Comparison of ENCODE assay signal across 8 mouse cellular contexts in the genomic region with DNA sequence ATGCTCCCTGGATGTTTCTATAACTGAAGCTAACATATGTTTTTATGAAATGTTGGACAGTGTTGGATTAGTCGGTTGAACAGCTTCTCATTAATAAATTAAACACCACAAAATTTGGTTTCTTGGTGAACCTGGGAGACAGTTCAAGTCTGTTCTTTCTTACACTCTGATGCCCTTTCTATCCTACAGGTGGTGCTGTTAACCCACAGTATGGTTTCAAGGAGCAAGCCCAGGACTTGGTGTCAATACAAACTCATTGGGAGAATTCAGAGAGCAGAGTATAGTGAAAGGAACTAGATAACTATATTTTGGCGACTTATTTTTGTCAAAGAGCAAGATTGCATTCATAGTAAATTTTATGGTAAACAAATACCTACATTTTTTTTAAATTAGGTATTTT.
A peak's percentile ranks its signal among the peaks of the same experiment; 100 is the strongest.
DNase-seq lines count a peak whose midpoint lies in the region; ATAC-seq and TF ChIP-seq lines count a peak whose summit lies in the region.

No protein-coding gene starts in this region.

- peak; percentile 57 for TF ChIP-seq CTCF in left cerebral cortex, adult 2 months (IDR thresholded peaks at IDR 0.05)

- H3K27ac ChIP-seq in left cerebral cortex, adult 2 months: no peak overlapping the region
- H3K27ac ChIP-seq in forebrain, embryonic 16.5 days (ENCODE audit: low read length): no peak overlapping the region
- no peak overlapping the region for H3K27ac ChIP-seq in neural tube, embryonic 15.5 days (replicated peaks)

- no peaks in the 10 kb centered on the region for H3K9me3 ChIP-seq in forebrain, embryonic 16.5 days (ENCODE audit: control insufficient read depth, low read length)
- H3K9me3 ChIP-seq in neural tube, embryonic 15.5 days (replicated peaks): no peaks in the 10 kb centered on the region

- DNase-seq in left cerebral cortex, adult 2 months (ENCODE audit: extremely low spot score in 1 of 2, low spot score in 2 of 2): no peak
- DNase-seq in left cerebral cortex, adult 8-10 months (ENCODE audit: low spot score in 2 of 2): no peak
- DNase-seq in R1 (ENCODE audit: low read depth, low spot score): peak; percentile 62
- DNase-seq in B cell, adult 2 months: no peak
- DNase-seq in frontal cortex, postnatal 10 days (ENCODE audit: low spot score in 2 of 2): no peak
- no peak for DNase-seq in urinary bladder, postnatal 36 days (ENCODE audit: low spot score in 2 of 2)

- H3K4me1 ChIP-seq in forebrain, embryonic 16.5 days (replicated peaks; ENCODE audit: control insufficient read depth, insufficient read depth, low read length): no peaks in the 10 kb centered on the region
- no peaks in the 10 kb centered on the region for H3K4me1 ChIP-seq in neural tube, embryonic 15.5 days

- no peak overlapping the region for H3K9ac ChIP-seq in forebrain, embryonic 16.5 days (replicated peaks; ENCODE audit: low read depth, low read length)
- H3K9ac ChIP-seq in neural tube, embryonic 15.5 days (replicated peaks): no peak overlapping the region

- ATAC-seq in forebrain, embryonic 16.5 days: peak; percentile 50; the same call in 1 of the 2 replicates
- peak; percentile 81; the same call in 1 of the 2 replicates for ATAC-seq in neural tube, embryonic 15.5 days (ENCODE audit: low FRiP score)

- intact Hi-C loops in left cerebral cortex, adult 2 months (cut with DNase I): loop anchor here (5.0 kb wide), 2 partner anchors 146 to 1999 kb away; no protein-coding TSS in a partner anchor

- no peak overlapping the region for H3K4me3 ChIP-seq in left cerebral cortex, adult 2 months
- no peak overlapping the region for H3K4me3 ChIP-seq in forebrain, embryonic 16.5 days (replicated peaks; ENCODE audit: low read length)
- H3K4me3 ChIP-seq in neural tube, embryonic 15.5 days (replicated peaks): no peak overlapping the region

- WGBS in forebrain, embryonic 16.5 days: 28% methylated on average over 2 of the region's 2 CpGs
- WGBS in neural tube, embryonic 15.5 days: 28% methylated on average over 2 of the region's 2 CpGs

- H3K36me3 ChIP-seq in forebrain, embryonic 16.5 days (ENCODE audit: control insufficient read depth, insufficient read depth): no peaks in the 10 kb centered on the region
- no peaks in the 10 kb centered on the region for H3K36me3 ChIP-seq in neural tube, embryonic 15.5 days

- H3K27me3 ChIP-seq in forebrain, embryonic 16.5 days (replicated peaks; ENCODE audit: control insufficient read depth, insufficient read depth, low read length): no peaks in the 10 kb centered on the region
- no peaks in the 10 kb centered on the region for H3K27me3 ChIP-seq in neural tube, embryonic 15.5 days (replicated peaks)

- H3K4me2 ChIP-seq in forebrain, embryonic 16.5 days (ENCODE audit: low read length): no peak overlapping the region
- no peak overlapping the region for H3K4me2 ChIP-seq in neural tube, embryonic 15.5 days
